Mouse (Mus musculus) kidney, postnatal 0 days (tissue): ENCODE results near the gene Tbc1d22b. TPM values are rescaled to one million over a fixed set of nuclear protein-coding genes. Genes with fewer than 3 reads are reported as not detected.

Experiments used
- ATAC-seq: fragments of 200-750 bp; cut with Nextera tagmentation; replicated peaks from 2 replicates; pipeline ENCODE4 v1.8.0; 2017; ENCODE audit warnings: low read depth, moderate number of reproducible peaks, moderate TSS enrichment, moderate library complexity; ENCODE audit not compliant: low FRiP score
- DNase-seq: peaks from one replicate; pipeline ENCODE4 v3.0.0-alpha.2; 2016; ENCODE audit warnings: low spot score
- H3K27ac ChIP-seq: fragments of 300-500 bp; sonication (generic); 2 replicates; pipeline ENCODE4 v1.5.1; 2014; ENCODE audit warnings: mild to moderate bottlenecking
- H3K27me3 ChIP-seq: fragments of 300-500 bp; sonication (generic); 2 replicates; pipeline ENCODE4 v1.6.1; 2014; ENCODE audit warnings: low read length, mixed read lengths; ENCODE audit not compliant: insufficient read depth
- H3K36me3 ChIP-seq: fragments of 300-500 bp; sonication (generic); 2 replicates; pipeline ENCODE4 v1.6.1; 2014; ENCODE audit warnings: low read length, mixed read lengths; ENCODE audit not compliant: insufficient read depth
- H3K4me1 ChIP-seq: fragments of 300-500 bp; sonication (generic); replicated peaks from 2 replicates; pipeline ENCODE4 v1.6.1; 2014; ENCODE audit warnings: antibody characterized with exemption, low read length, mixed read lengths; ENCODE audit not compliant: insufficient read depth
- H3K4me2 ChIP-seq: fragments of 300-500 bp; sonication (generic); 2 replicates; pipeline ENCODE4 v1.6.1; 2014; ENCODE audit warnings: mild to moderate bottlenecking, low read length, moderate library complexity, mixed read lengths
- H3K4me3 ChIP-seq: fragments of 300-500 bp; sonication (generic); replicated peaks from 2 replicates; pipeline ENCODE4 v1.5.1; 2014; ENCODE audit warnings: low read depth, low read length
- H3K9ac ChIP-seq: fragments of 300-500 bp; sonication (generic); 2 replicates; pipeline ENCODE4 v1.6.1; 2014; ENCODE audit warnings: low read depth, low read length
- H3K9me3 ChIP-seq: fragments of 300-500 bp; sonication (generic); replicated peaks from 2 replicates; pipeline ENCODE4 v1.6.1; 2016; ENCODE audit warnings: low read length, inconsistent platforms, mixed read lengths
- CTCF ChIP-seq: IDR thresholded peaks from 2 replicates; pipeline ENCODE4 v1.5.1; 2016; ENCODE audit warnings: antibody characterized with exemption, low read depth, mild to moderate bottlenecking, moderate library complexity
- WGBS: fragments of 180-500 bp; shearing (Covaris S2); extraction: QIAGEN DNeasy Blood & Tissue Kit; methylation state at CpG from one replicate; pipeline ENCODE4 v1.1.7; 2014; 5-methylcytosine and 5-hydroxymethylcytosine counted together
- microRNA-seq: library from miRNA; unstranded; fragments of <30 nt; microRNA quantifications from one replicate; pipeline ENCODE4, GENCODE M21; 2016
- polyA plus RNA-seq: library from polyadenylated mRNA; unstranded; fragments of >200 nt; fragmentation: Nextera tagmentation; extraction: Ambion mirVana; gene quantifications from 2 replicates; pipeline ENCODE4 v1.2.1, GENCODE M21; 2015

The Tbc1d22b gene
- polyA plus RNA-seq, 1 experiment from 2014 or later, result 12.0 TPM

GRCm38 (mm10) chr17:29640971-29641370 is 91.4 kb downstream of the Tbc1d22b start:
- no peak for TF ChIP-seq CTCF
- H3K36me3 ChIP-seq, result peaks cover 32% of the 10 kb centered on the region
- H3K27me3 ChIP-seq, result no peaks in the 10 kb centered on the region
- DNase-seq (no peak), ATAC-seq (no peak)
- no peak overlapping the region for H3K4me3 ChIP-seq
- no peak overlapping the region for H3K4me2 ChIP-seq
- no peak overlapping the region for H3K27ac ChIP-seq
- no peak overlapping the region for H3K9ac ChIP-seq
- H3K9me3 ChIP-seq, result no peaks in the 10 kb centered on the region
- no peaks in the 10 kb centered on the region for H3K4me1 ChIP-seq
- 94% methylated on average over 11 of the region's 11 CpGs for whole genome bisulfite sequencing

DNA sequence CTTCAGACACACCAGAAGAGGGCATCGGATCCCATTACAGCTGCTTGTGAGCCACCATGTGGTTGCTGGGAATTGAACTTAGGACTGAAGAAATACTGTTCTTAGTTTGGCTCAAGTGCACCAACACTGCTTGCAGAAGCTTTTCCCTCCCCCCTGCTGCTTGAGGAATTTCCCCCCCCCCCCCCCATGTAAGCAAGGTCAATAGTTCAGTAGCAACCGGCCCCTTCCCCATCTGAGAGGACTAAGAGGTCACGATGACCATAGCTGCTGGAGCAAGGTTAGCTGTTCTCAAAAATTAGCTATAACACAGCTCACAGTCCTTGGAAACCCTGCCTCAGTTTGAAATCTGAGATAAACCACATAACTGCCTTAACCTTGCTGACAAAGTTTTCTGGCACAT is 92.6 kb downstream of the Tbc1d22b start:
- Histone ChIP-seq H3K4me3 (no peak overlapping the region), H3K9me3 (no peaks in the 10 kb centered on the region), H3K4me1 (no peaks in the 10 kb centered on the region), H3K4me2 (no peak overlapping the region), H3K27ac (no peak overlapping the region), H3K27me3 (no peaks in the 10 kb centered on the region), H3K36me3 (peaks cover 29% of the 10 kb centered on the region), H3K9ac (no peak overlapping the region)
- DNase-seq, result no peak
- WGBS, result 67% methylated on average over 3 of the region's 3 CpGs
- no peak for ATAC-seq
- TF ChIP-seq CTCF, result no peak

Small RNA genes lying within 50 kb of the gene (microRNA-seq; reads per million reads assigned to microRNA genes)
- not detected for gene Mir7667

Other genes starting within 250 kb of the Tbc1d22b start
- gene Pi16, start 232.1 kb upstream of the Tbc1d22b start, polyA plus RNA-seq, result 3.1 and 4.1 TPM in 2 replicates
- gene Mtch1, start 201.9 kb upstream of the Tbc1d22b start, polyA plus RNA-seq, result 307 and 309 TPM in 2 replicates
- gene Fgd2, start 188.9 kb upstream of the Tbc1d22b start, polyA plus RNA-seq, result 12.3 and 12.5 TPM in 2 replicates
- gene Pim1, start 59.0 kb upstream of the Tbc1d22b start, polyA plus RNA-seq, result 21.3 and 21.6 TPM in 2 replicates
- gene Gm17657, start 147 bp upstream of the Tbc1d22b start, polyA plus RNA-seq, result not detected in 2 replicates
- 0.20 and 0.51 TPM in 2 replicates for gene Tmem217, start 2.6 kb downstream of the Tbc1d22b start, polyA plus RNA-seq
- 50.3 and 56.1 TPM in 2 replicates for gene Rnf8, start 65.0 kb downstream of the Tbc1d22b start, polyA plus RNA-seq
- gene Gm28043, start 65.1 kb downstream of the Tbc1d22b start, polyA plus RNA-seq, result 1.2 and 2.1 TPM in 2 replicates
- gene Cmtr1, start 110.8 kb downstream of the Tbc1d22b start, polyA plus RNA-seq, result 102 and 110 TPM in 2 replicates
- gene Ccdc167, start 167.3 kb downstream of the Tbc1d22b start, polyA plus RNA-seq, result 8.2 and 9.2 TPM in 2 replicates